In genomic region chr1:36513718-36514117, GRCm38 (mm10) we compare ENCODE assay signal across 9 mouse cellular contexts. TPM values are rescaled to one million over a fixed set of nuclear protein-coding genes. Genes with fewer than 3 reads are reported as not detected.
DNase-seq lines count a peak whose midpoint lies in the region; ATAC-seq and TF ChIP-seq lines count a peak whose summit lies in the region.
"Had no signal": no experiment of that assay in that cellular context is flagged by ENCODE, and none has a peak within 500 bp of the region (broad histone marks: within the 10 kb centered on the region; RNA-seq: fewer than 3 reads in every experiment).

No protein-coding gene starts in this region.

- TF ChIP-seq POLR2A in brain, embryonic 14.5 days (IDR thresholded peaks at IDR 0.05; ENCODE audit: borderline replicate concordance, extremely low read depth, insufficient read depth, insufficient read length, poor library complexity, severe bottlenecking): no peak

- TF ChIP-seq CTCF in left cerebral cortex, adult 2 months (IDR thresholded peaks at IDR 0.05): peak; percentile 51
- TF ChIP-seq CTCF in brain, embryonic 14.5 days (IDR thresholded peaks at IDR 0.05; ENCODE audit: borderline replicate concordance, extremely low read depth, insufficient read depth, insufficient read length): peak; percentile 61; the same call in 1 of the 2 replicates

- no peak for DNase-seq in left cerebral cortex, adult 2 months (ENCODE audit: extremely low spot score in 1 of 2, low spot score in 2 of 2)
- no peak for DNase-seq in left cerebral cortex, adult 8-10 months (ENCODE audit: low spot score in 2 of 2)
- DNase-seq in brain, embryonic 14.5 days (ENCODE audit: low read depth): peak; percentile 69
- no peak for DNase-seq in urinary bladder, adult 18-20 months (ENCODE audit: low spot score in 2 of 2)
- no peak for DNase-seq in layer of hippocampus, adult 11-12 months (ENCODE audit: low spot score)

- WGBS in heart, embryonic 16.5 days: 58% methylated on average over 2 of the region's 2 CpGs
- 56% methylated on average over 2 of the region's 2 CpGs for WGBS in limb, embryonic 15.5 days
- WGBS in neural tube, embryonic 12.5 days: 34% methylated on average over 2 of the region's 2 CpGs

- H3K27me3 ChIP-seq in heart, embryonic 16.5 days (ENCODE audit: control insufficient read depth, insufficient read depth, low read length): no peaks in the 10 kb centered on the region
- no peaks in the 10 kb centered on the region for H3K27me3 ChIP-seq in limb, embryonic 15.5 days
- no peaks in the 10 kb centered on the region for H3K27me3 ChIP-seq in neural tube, embryonic 12.5 days (replicated peaks)

- intact Hi-C loops in left cerebral cortex, adult 2 months (cut with DNase I): loop anchor here (2.0 kb wide), 1 partner anchor 145 kb away; the partner anchor contains the start of gene Kansl3

- H3K4me1 ChIP-seq in heart, embryonic 16.5 days (ENCODE audit: control insufficient read depth, insufficient read depth, low read length): peaks cover 38% of the 10 kb centered on the region
- H3K4me1 ChIP-seq in limb, embryonic 15.5 days: peaks cover 28% of the 10 kb centered on the region
- peaks cover 29% of the 10 kb centered on the region for H3K4me1 ChIP-seq in neural tube, embryonic 12.5 days

- no peak for ATAC-seq in heart, embryonic 16.5 days (replicated peaks; ENCODE audit: extremely low read depth, insufficient read depth, low FRiP score)
- ATAC-seq in limb, embryonic 15.5 days (ENCODE audit: insufficient number of reproducible peaks, low FRiP score, low TSS enrichment, low read depth): no peak
- no peak for ATAC-seq in neural tube, embryonic 12.5 days (ENCODE audit: low FRiP score, low read depth)

- no peak overlapping the region for H3K27ac ChIP-seq in left cerebral cortex, adult 2 months
- H3K27ac ChIP-seq in heart, embryonic 16.5 days (ENCODE audit: low read length): no peak overlapping the region
- H3K27ac ChIP-seq in limb, embryonic 15.5 days: no peak overlapping the region
- no peak overlapping the region for H3K27ac ChIP-seq in neural tube, embryonic 12.5 days

- H3K4me2 ChIP-seq in heart, embryonic 16.5 days (ENCODE audit: low read depth, low read length): peak overlapping the region; percentile 97
- peak overlapping the region; percentile 83 for H3K4me2 ChIP-seq in limb, embryonic 15.5 days
- peak overlapping the region; percentile 94 for H3K4me2 ChIP-seq in neural tube, embryonic 12.5 days (replicated peaks)

- H3K9ac ChIP-seq in heart, embryonic 16.5 days (ENCODE audit: low read length): peak overlapping the region; percentile 96
- no peak overlapping the region for H3K9ac ChIP-seq in limb, embryonic 15.5 days
- no peak overlapping the region for H3K9ac ChIP-seq in neural tube, embryonic 12.5 days

- peak overlapping the region; percentile 77 for H3K4me3 ChIP-seq in left cerebral cortex, adult 2 months
- H3K4me3 ChIP-seq in heart, embryonic 16.5 days (ENCODE audit: low read length): peak overlapping the region; percentile 85
- H3K4me3 ChIP-seq in limb, embryonic 15.5 days: peak overlapping the region; percentile 97
- no peak overlapping the region for H3K4me3 ChIP-seq in neural tube, embryonic 12.5 days

- H3K9me3 ChIP-seq in heart, embryonic 16.5 days (replicated peaks; ENCODE audit: control insufficient read depth, low read length): no peaks in the 10 kb centered on the region; the same call in 1 of the 2 replicates
- H3K9me3 ChIP-seq in limb, embryonic 15.5 days: no peaks in the 10 kb centered on the region
- H3K9me3 ChIP-seq in neural tube, embryonic 12.5 days: no peaks in the 10 kb centered on the region

- peaks cover 4% of the 10 kb centered on the region for H3K36me3 ChIP-seq in heart, embryonic 16.5 days (ENCODE audit: control insufficient read depth, insufficient read depth)
- peaks cover 20% of the 10 kb centered on the region for H3K36me3 ChIP-seq in limb, embryonic 15.5 days
- peaks cover 20% of the 10 kb centered on the region for H3K36me3 ChIP-seq in neural tube, embryonic 12.5 days

RNA-seq across cellular contexts. Expression of gene Cnnm3, which starts 2.1 kb away (rescaled TPM):
- total RNA-seq in left cerebral cortex, adult 2 months (2021): 10 to 100 TPM; 29.8 to 34.9 TPM
- total RNA-seq in left cerebral cortex, adult 8-10 months (2022): 10 to 100 TPM; 31.8 to 38.3 (median 33.4) TPM
- polyA plus RNA-seq in brain, embryonic 14.5 days (2012; rRNA removed): 33.6 TPM in 2 replicates
- polyA plus RNA-seq in heart, embryonic 16.5 days (2015; fragmentation: Nextera tagmentation; extraction: Ambion mirVana): 1.8 and 2.4 TPM in 2 replicates
- polyA plus RNA-seq in limb, embryonic 15.5 days (2015; fragmentation: Nextera tagmentation; extraction: Ambion mirVana): 2.6 and 3.2 TPM in 2 replicates
- polyA plus RNA-seq in neural tube, embryonic 12.5 days (2016; fragmentation: Nextera tagmentation; extraction: Ambion mirVana): 3.7 and 5.3 TPM in 2 replicates

RNA-seq across cellular contexts. Expression of gene Ankrd23, which starts 23.0 kb away (rescaled TPM):
- total RNA-seq in left cerebral cortex, adult 2 months (2021): 1 to 10 TPM; 5.0 to 8.1 TPM
- total RNA-seq in left cerebral cortex, adult 8-10 months (2022): 1 to 10 TPM; 3.9 to 6.0 (median 5.0) TPM
- 18.1 and 19.8 TPM in 2 replicates for polyA plus RNA-seq in brain, embryonic 14.5 days (2012; rRNA removed)
- polyA plus RNA-seq in heart, embryonic 16.5 days (2015; fragmentation: Nextera tagmentation; extraction: Ambion mirVana): 30.2 and 32.7 TPM in 2 replicates
- 19.5 and 20.6 TPM in 2 replicates for polyA plus RNA-seq in limb, embryonic 15.5 days (2015; fragmentation: Nextera tagmentation; extraction: Ambion mirVana)
- 16.4 and 16.6 TPM in 2 replicates for polyA plus RNA-seq in neural tube, embryonic 12.5 days (2016; fragmentation: Nextera tagmentation; extraction: Ambion mirVana)

RNA-seq across cellular contexts. Expression of gene Gm42417, which starts 25.5 kb away (rescaled TPM):
- not detected for total RNA-seq in left cerebral cortex, adult 2 months (2021)
- total RNA-seq in left cerebral cortex, adult 8-10 months (2022): not detected
- 0.07 and 0.08 TPM in 2 replicates for polyA plus RNA-seq in brain, embryonic 14.5 days (2012; rRNA removed)
- polyA plus RNA-seq in heart, embryonic 16.5 days (2015; fragmentation: Nextera tagmentation; extraction: Ambion mirVana): not detected in 2 replicates
- 0.31 and 0.38 TPM in 2 replicates for polyA plus RNA-seq in limb, embryonic 15.5 days (2015; fragmentation: Nextera tagmentation; extraction: Ambion mirVana)
- polyA plus RNA-seq in neural tube, embryonic 12.5 days (2016; fragmentation: Nextera tagmentation; extraction: Ambion mirVana): 1.0 TPM in 1 of 2 replicates, not detected in the other
- polyA plus RNA-seq: gonadal fat pad, adult 2 months had no signal

RNA-seq across cellular contexts. Expression of gene Ankrd39, which starts 33.5 kb away (rescaled TPM):
- total RNA-seq in left cerebral cortex, adult 2 months (2021): 10 to 100 TPM; 12.0 to 14.8 TPM
- 10 to 100 TPM; 13.1 to 17.0 (median 14.9) TPM for total RNA-seq in left cerebral cortex, adult 8-10 months (2022)
- 20.7 and 24.1 TPM in 2 replicates for polyA plus RNA-seq in brain, embryonic 14.5 days (2012; rRNA removed)
- 31.1 and 32.5 TPM in 2 replicates for polyA plus RNA-seq in heart, embryonic 16.5 days (2015; fragmentation: Nextera tagmentation; extraction: Ambion mirVana)
- polyA plus RNA-seq in limb, embryonic 15.5 days (2015; fragmentation: Nextera tagmentation; extraction: Ambion mirVana): 21.7 and 24.0 TPM in 2 replicates
- 18.6 and 19.5 TPM in 2 replicates for polyA plus RNA-seq in neural tube, embryonic 12.5 days (2016; fragmentation: Nextera tagmentation; extraction: Ambion mirVana)

RNA-seq across cellular contexts. Expression of gene Cnnm4, which starts 42.3 kb away (rescaled TPM):
- total RNA-seq in left cerebral cortex, adult 2 months (2021): 10 to 100 TPM; 13.2 to 13.8 TPM
- 10 to 100 TPM; 11.7 to 13.7 (median 12.2) TPM for total RNA-seq in left cerebral cortex, adult 8-10 months (2022)
- polyA plus RNA-seq in brain, embryonic 14.5 days (2012; rRNA removed): 4.5 and 5.4 TPM in 2 replicates
- polyA plus RNA-seq in heart, embryonic 16.5 days (2015; fragmentation: Nextera tagmentation; extraction: Ambion mirVana): 6.6 and 6.9 TPM in 2 replicates
- 14.9 and 15.3 TPM in 2 replicates for polyA plus RNA-seq in limb, embryonic 15.5 days (2015; fragmentation: Nextera tagmentation; extraction: Ambion mirVana)
- polyA plus RNA-seq in neural tube, embryonic 12.5 days (2016; fragmentation: Nextera tagmentation; extraction: Ambion mirVana): 10.1 and 10.6 TPM in 2 replicates
